Mouse (Mus musculus) heart, embryonic 14.5 days (tissue): ENCODE results near the gene Exosc5. TPM values are rescaled to one million over a fixed set of nuclear protein-coding genes. Genes with fewer than 3 reads are reported as not detected.

Experiments
- ATAC-seq: fragments of 200-750 bp; cut with Nextera tagmentation; 2 replicates; pipeline ENCODE4 v1.8.0; 2017; ENCODE audit warnings: low read depth, moderate TSS enrichment; ENCODE audit not compliant: insufficient number of reproducible peaks, insufficient read depth, low FRiP score
- H3K27ac ChIP-seq, 2 experiments: fragments of 200-500 bp in 1 of 2; fragments of 300-500 bp in 1 of 2; sonication (generic) in 1 of 2; replicated peaks in 1 of 2; 2 replicates each; pipeline ENCODE4 v1.5.1; 2012 to 2014; ENCODE audit warnings: low read depth in 2 of 2, low read length in 2 of 2, control low read depth in 1 of 2, mild to moderate bottlenecking in 1 of 2, mixed read lengths in 1 of 2; ENCODE audit not compliant: control insufficient read depth in 1 of 2, insufficient read depth in 1 of 2
- H3K27me3 ChIP-seq: fragments of 300-500 bp; sonication (generic); 2 replicates; pipeline ENCODE4 v1.6.1; 2014; ENCODE audit warnings: mild to moderate bottlenecking, low read length, control low read depth; ENCODE audit not compliant: control insufficient read depth, insufficient read depth
- H3K36me3 ChIP-seq: fragments of 300-500 bp; sonication (generic); 2 replicates; pipeline ENCODE4 v1.6.1; 2014; ENCODE audit warnings: mild to moderate bottlenecking, control low read depth, low read length, mixed read lengths; ENCODE audit not compliant: control insufficient read depth, insufficient read depth
- H3K4me1 ChIP-seq, 2 experiments: fragments of 200-500 bp in 1 of 2; fragments of 300-500 bp in 1 of 2; sonication (generic) in 1 of 2; 2 replicates each; pipeline ENCODE4 v1.6.1; 2012 to 2014; ENCODE audit warnings: low read length in 2 of 2, control low read depth in 1 of 2, mixed read lengths in 1 of 2; ENCODE audit not compliant: control insufficient read depth in 2 of 2, insufficient read depth in 2 of 2
- H3K4me2 ChIP-seq: fragments of 300-500 bp; sonication (generic); 2 replicates; pipeline ENCODE4 v1.6.1; 2014; ENCODE audit warnings: mild to moderate bottlenecking, low read length
- H3K4me3 ChIP-seq, 2 experiments: fragments of 200-500 bp in 1 of 2; fragments of 300-500 bp in 1 of 2; sonication (generic) in 1 of 2; 2 replicates each; pipeline ENCODE4 v1.5.1; 2012 to 2014; ENCODE audit warnings: low read length in 2 of 2, mild to moderate bottlenecking in 2 of 2, control low read depth in 1 of 2, low read depth in 1 of 2, moderate library complexity in 1 of 2; ENCODE audit not compliant: control insufficient read depth in 1 of 2, insufficient read depth in 1 of 2
- H3K9ac ChIP-seq: fragments of 300-500 bp; sonication (generic); 2 replicates; pipeline ENCODE4 v1.6.1; 2014; ENCODE audit warnings: mild to moderate bottlenecking, low read length
- H3K9me3 ChIP-seq: fragments of 300-500 bp; sonication (generic); 2 replicates; pipeline ENCODE4 v1.6.1; 2016; ENCODE audit warnings: low read length, control low read depth; ENCODE audit not compliant: control insufficient read depth
- WGBS: fragments of 180-500 bp; shearing (Covaris S2); extraction: QIAGEN DNeasy Blood & Tissue Kit; methylation state at CpG from one replicate; pipeline ENCODE4 v1.1.7; 2014; 5-methylcytosine and 5-hydroxymethylcytosine counted together
- polyA plus RNA-seq: library from polyadenylated mRNA; unstranded; fragments of >200 nt; fragmentation: Nextera tagmentation; extraction: Ambion mirVana; gene quantifications from 2 replicates; pipeline ENCODE4 v1.2.1, GENCODE M21; 2014

Gene Exosc5
- polyA plus RNA-seq, 1 experiment from 2014 or later, result 35.8 TPM

- no peak for ATAC-seq
- no peak overlapping the region for H3K4me2 ChIP-seq
- H3K27ac ChIP-seq, result no peak overlapping the region
- H3K4me1 ChIP-seq, result peaks cover 18 to 26% of the 10 kb centered on the region in 2 experiments
- H3K9ac ChIP-seq, result no peak overlapping the region
- H3K27me3 ChIP-seq, result no peaks in the 10 kb centered on the region
- 90% methylated on average over 2 of the region's 2 CpGs for WGBS
- H3K36me3 ChIP-seq, result peaks cover 28% of the 10 kb centered on the region; the same call in 1 of the 2 replicates
- H3K4me3 ChIP-seq, result no peak overlapping the region
- H3K9me3 ChIP-seq, result peaks cover 6% of the 10 kb centered on the region
Measured at GRCm38 (mm10) chr7:25702350-25702749, 43.4 kb downstream of the Exosc5 start.

GRCm38 (mm10) chr7:25703793-25704494, 45.0 kb downstream of the Exosc5 start:
- WGBS, result 18% methylated on average over 10 of the region's 10 CpGs
- peak overlapping the region; percentile 44; the same call in 1 of the 2 replicates for H3K9ac ChIP-seq
- H3K4me2 ChIP-seq, result peak overlapping the region; percentile 63
- H3K4me3 ChIP-seq, result no peak overlapping the region
- H3K27me3 ChIP-seq, result no peaks in the 10 kb centered on the region
- H3K9me3 ChIP-seq, result peaks cover 6% of the 10 kb centered on the region
- H3K4me1 ChIP-seq, result peaks cover 24 to 32% of the 10 kb centered on the region in 2 experiments
- H3K27ac ChIP-seq, result peak overlapping the region in 1 of 2 experiments; percentile 33; a peak in 1 of 4 replicates
- H3K36me3 ChIP-seq, result peaks cover 21% of the 10 kb centered on the region; the same call in 1 of the 2 replicates
- ATAC-seq, result no peak

GRCm38 (mm10) chr7:25704716-25705364, 45.9 kb downstream of the Exosc5 start:
- Histone ChIP-seq H3K9ac (peak overlapping the region; percentile 34; the same call in 1 of the 2 replicates), H3K27ac (peak overlapping the region in 1 of 2 experiments; percentile 81; a peak in 2 of 4 replicates), H3K4me3 (peak overlapping the region; percentile 19 to 23), H3K9me3 (peaks cover 6% of the 10 kb centered on the region), H3K4me1 (peaks cover 27 to 37% of the 10 kb centered on the region in 2 experiments), H3K4me2 (peak overlapping the region; percentile 63), H3K36me3 (peaks cover 13% of the 10 kb centered on the region; the same call in 1 of the 2 replicates), H3K27me3 (no peaks in the 10 kb centered on the region)
- WGBS, result 12% methylated on average over 33 of the region's 37 CpGs
- ATAC-seq, result no peak

- peaks cover 37 to 47% of the 10 kb centered on the region in 2 experiments for H3K4me1 ChIP-seq
- no peak overlapping the region for H3K4me3 ChIP-seq
- no peaks in the 10 kb centered on the region for H3K27me3 ChIP-seq
- 39% methylated on average over 6 of the region's 6 CpGs for WGBS
- H3K9ac ChIP-seq, result no peak overlapping the region
- H3K9me3 ChIP-seq, result peaks cover 6% of the 10 kb centered on the region
- H3K36me3 ChIP-seq, result peaks cover 12% of the 10 kb centered on the region; the same call in 1 of the 2 replicates
- ATAC-seq, result no peak
- H3K4me2 ChIP-seq, result no peak overlapping the region
- peak overlapping the region; percentile 45 to 81 for H3K27ac ChIP-seq
Measured at GRCm38 (mm10) chr7:25705801-25706251, 46.9 kb downstream of the Exosc5 start.

- H3K9ac ChIP-seq, result no peak overlapping the region
- 38% methylated on average over 7 of the region's 7 CpGs for WGBS
- H3K9me3 ChIP-seq, result peaks cover 6% of the 10 kb centered on the region
- no peak overlapping the region for H3K4me2 ChIP-seq
- no peak overlapping the region for H3K4me3 ChIP-seq
- H3K4me1 ChIP-seq, result peaks cover 45 to 56% of the 10 kb centered on the region in 2 experiments
- H3K36me3 ChIP-seq, result peaks cover 8% of the 10 kb centered on the region; the same call in 1 of the 2 replicates
- H3K27me3 ChIP-seq, result no peaks in the 10 kb centered on the region
- ATAC-seq, result no peak
- peak overlapping the region; percentile 45 to 81 for H3K27ac ChIP-seq
Measured at GRCm38 (mm10) chr7:25706578-25707170, 47.7 kb downstream of the Exosc5 start.

GRCm38 (mm10) chr7:25707581-25708292, 48.8 kb downstream of the Exosc5 start:
- no peaks in the 10 kb centered on the region for H3K9me3 ChIP-seq
- peak; percentile 37 for ATAC-seq
- peak overlapping the region; percentile 21; the same call in 1 of the 2 replicates for H3K9ac ChIP-seq
- H3K4me2 ChIP-seq, result no peak overlapping the region
- H3K4me1 ChIP-seq, result peaks cover 52 to 66% of the 10 kb centered on the region in 2 experiments
- WGBS, result 49% methylated on average over 15 of the region's 15 CpGs
- peak overlapping the region; percentile 58 to 81 for H3K27ac ChIP-seq
- peaks cover 6% of the 10 kb centered on the region for H3K36me3 ChIP-seq
- no peaks in the 10 kb centered on the region for H3K27me3 ChIP-seq
- no peak overlapping the region for H3K4me3 ChIP-seq

GRCm38 (mm10) chr7:25709961-25710360, 51.0 kb downstream of the Exosc5 start:
- Histone ChIP-seq H3K9me3 (no peaks in the 10 kb centered on the region), H3K27me3 (no peaks in the 10 kb centered on the region), H3K9ac (peak overlapping the region; percentile 62), H3K36me3 (peaks cover 29% of the 10 kb centered on the region), H3K4me1 (peaks cover 43 to 58% of the 10 kb centered on the region in 2 experiments), H3K4me3 (peak overlapping the region; percentile 4 to 16; a peak in 2 of 4 replicates), H3K4me2 (peak overlapping the region; percentile 56), H3K27ac (peak overlapping the region; percentile 7 to 76)
- 6% methylated on average over 12 of the region's 12 CpGs for WGBS
- 0 out of 2 replicates have a peak, but pooled peaks have one; percentile 3 for ATAC-seq
